Comparison of ENCODE assay signal across 22 mouse cellular contexts in genomic region chr11:109451169-109451568, GRCm38 (mm10). TPM values are rescaled to one million over a fixed set of nuclear protein-coding genes. Genes with fewer than 3 reads are reported as not detected.
"Had no signal": no experiment of that assay in that cellular context is flagged by ENCODE, and none has a peak within 500 bp of the region (broad histone marks: within the 10 kb centered on the region; RNA-seq: fewer than 3 reads in every experiment).

No protein-coding gene starts in this region.

- ATAC-seq: midbrain, embryonic 13.5 days; midbrain, embryonic 15.5 days had no signal

- DNase-seq: lung, adult 18-20 months; lung, embryonic 14.5 days; lung, postnatal 10 days; lung, postnatal 36 days; right cerebral cortex, postnatal 14 days; thymus, adult 2 months; thymus, postnatal 25 days; thymus, postnatal 4 days had no signal

- H3K4me1 ChIP-seq: midbrain, embryonic 13.5 days; midbrain, embryonic 15.5 days; neural tube, embryonic 12.5 days; stomach, embryonic 15.5 days had no signal

- H3K9me3 ChIP-seq: midbrain, embryonic 13.5 days; midbrain, embryonic 15.5 days; neural tube, embryonic 12.5 days; stomach, embryonic 15.5 days had no signal

- H3K27me3 ChIP-seq: midbrain, embryonic 13.5 days; midbrain, embryonic 15.5 days; neural tube, embryonic 12.5 days; stomach, embryonic 15.5 days had no signal

- H3K27ac ChIP-seq: macrophage; midbrain, embryonic 13.5 days; midbrain, embryonic 15.5 days; neural tube, embryonic 12.5 days; stomach, embryonic 15.5 days; stomach, postnatal 0 days had no signal

- H3K4me3 ChIP-seq: midbrain, embryonic 13.5 days; midbrain, embryonic 15.5 days; neural tube, embryonic 12.5 days; stomach, embryonic 15.5 days had no signal

- H3K36me3 ChIP-seq: midbrain, embryonic 15.5 days; stomach, embryonic 15.5 days had no signal

- H3K4me2 ChIP-seq: lung, embryonic 14.5 days; midbrain, embryonic 11.5 days; midbrain, embryonic 13.5 days; midbrain, embryonic 15.5 days; neural tube, embryonic 12.5 days; stomach, embryonic 15.5 days had no signal

- H3K9ac ChIP-seq: lung, embryonic 14.5 days; midbrain, embryonic 13.5 days; midbrain, embryonic 15.5 days; neural tube, embryonic 12.5 days; stomach, embryonic 15.5 days had no signal

RNA-seq across cellular contexts. Expression of gene 9930022D16Rik, which starts 37.5 kb away (rescaled TPM):
- total RNA-seq: megakaryocyte, adult 5-6 weeks; midbrain, postnatal 0 days had no signal
- polyA plus RNA-seq: lung, embryonic 14.5 days; lung, embryonic 16.5 days; midbrain, embryonic 11.5 days; midbrain, embryonic 13.5 days; midbrain, embryonic 15.5 days; midbrain, postnatal 0 days; neural tube, embryonic 12.5 days; neural tube, embryonic 14.5 days; spleen, adult 2 months; stomach, embryonic 15.5 days; stomach, postnatal 0 days; testis, adult 2 months; thymus, adult 2 months; urinary bladder, adult 2 months had no signal
